Mouse (Mus musculus) colon, adult 2 months (tissue): Measurements from ENCODE around the gene Aktip. TPM values are rescaled to one million over a fixed set of nuclear protein-coding genes. Genes with fewer than 3 reads are reported as not detected.

Experiments
- polyA plus RNA-seq: library from polyadenylated mRNA; depleted of rRNA; stranded (reverse); fragments of >200 nt; gene quantifications from 2 replicates; pipeline ENCODE4 v1.2.3, GENCODE M21; 2012; rRNA removed

Aktip gene
- 24.5 and 28.2 TPM in 2 replicates for polyA plus RNA-seq

GRCm38 (mm10) chr8:91199876-91200275 is at the start of gene Aktip:
Aktip (minus strand) TSS chr8:91199976.

GRCm38 (mm10) chr8:91069834-91070233 is 129.9 kb downstream of the Aktip start, which contains the start of gene Rbl2:
Rbl2 (plus strand) TSS chr8:91070057.

Other genes with a start within 250 kb of the Aktip start
- 11.8 and 12.6 TPM in 2 replicates for gene Rbl2, start 129.9 kb downstream of the Aktip start, polyA plus RNA-seq
- gene Rpgrip1l, start 113.3 kb upstream of the Aktip start, polyA plus RNA-seq, result 0.27 and 0.71 TPM in 2 replicates
- gene Fto, start 113.5 kb upstream of the Aktip start, polyA plus RNA-seq, result 15.1 and 16.9 TPM in 2 replicates